Mouse (Mus musculus) layer of hippocampus, adult 2 months (tissue): Measurements from ENCODE around the gene Gpr35. TPM values are rescaled to one million over a fixed set of nuclear protein-coding genes. Genes with fewer than 3 reads are reported as not detected.
A peak's percentile ranks its signal among the peaks of the same experiment; 100 is the strongest.

Experiments used
- DNase-seq, 2 experiments: peaks; one replicate each; pipeline ENCODE4 v3.0.0; 2022; ENCODE audit warnings: low spot score in 2 of 2
- H3K27ac ChIP-seq: fragments of 200-600 bp; 2 replicates; pipeline ENCODE4 v1.8.1; 2022
- H3K4me3 ChIP-seq: fragments of 200-600 bp; 2 replicates; pipeline ENCODE4 v1.8.1; 2022; ENCODE audit warnings: mild to moderate bottlenecking
- CTCF ChIP-seq: fragments of 200-600 bp; conservative IDR thresholded peaks from 2 replicates; pipeline ENCODE4 v1.8.1; 2022; ENCODE audit warnings: antibody characterized with exemption, mild to moderate bottlenecking, moderate library complexity
- total RNA-seq, 2 experiments: library from RNA; stranded (reverse); gene quantifications; 2 replicates each; pipeline ENCODE4 v1.2.3; 2021

Gene Gpr35
- total RNA-seq, 2 experiments from 2014 or later = 0.12 to 0.33 TPM

GRCm38 (mm10) chr1:92912286-92912685 is 38.4 kb upstream of the Gpr35 start:
- no peak for DNase-seq
- H3K27ac ChIP-seq = no peak overlapping the region
- peak overlapping the region; percentile 91 for H3K4me3 ChIP-seq
- 0 out of 2 replicates have a peak, but pooled peaks have one; percentile 20 for TF ChIP-seq CTCF

GRCm38 (mm10) chr1:92914239-92914638 is 36.4 kb upstream of the Gpr35 start:
- DNase-seq = no peak
- TF ChIP-seq CTCF = no peak
- Histone ChIP-seq H3K27ac (no peak overlapping the region), H3K4me3 (no peak overlapping the region)

DNA sequence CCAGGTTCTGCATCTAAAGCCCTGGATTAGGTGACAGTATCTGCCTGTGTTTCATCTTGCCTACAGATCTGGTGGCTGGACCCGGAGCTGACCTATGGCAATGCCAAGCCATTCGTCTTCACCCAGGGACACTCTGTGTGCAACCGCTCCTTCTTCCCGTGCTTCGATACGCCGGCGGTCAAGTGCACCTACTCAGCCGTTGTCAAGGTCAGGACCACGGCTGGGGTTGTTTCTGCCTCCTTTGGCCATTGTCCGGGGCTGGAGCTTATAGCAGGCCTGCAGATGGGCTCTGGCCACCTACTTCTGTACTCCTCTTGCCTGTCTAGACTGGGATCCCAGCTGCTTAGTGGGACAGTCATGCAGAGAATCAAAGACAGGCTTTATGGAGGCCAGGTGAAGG is 35.7 kb upstream of the Gpr35 start:
- DNase-seq = no peak
- TF ChIP-seq CTCF = no peak
- no peak overlapping the region for H3K4me3 ChIP-seq
- H3K27ac ChIP-seq = no peak overlapping the region

- no peak overlapping the region for H3K27ac ChIP-seq
- no peak for DNase-seq
- no peak overlapping the region for H3K4me3 ChIP-seq
- TF ChIP-seq CTCF = no peak
Measured at GRCm38 (mm10) chr1:92916725-92917124, 33.9 kb upstream of the Gpr35 start.

DNA sequence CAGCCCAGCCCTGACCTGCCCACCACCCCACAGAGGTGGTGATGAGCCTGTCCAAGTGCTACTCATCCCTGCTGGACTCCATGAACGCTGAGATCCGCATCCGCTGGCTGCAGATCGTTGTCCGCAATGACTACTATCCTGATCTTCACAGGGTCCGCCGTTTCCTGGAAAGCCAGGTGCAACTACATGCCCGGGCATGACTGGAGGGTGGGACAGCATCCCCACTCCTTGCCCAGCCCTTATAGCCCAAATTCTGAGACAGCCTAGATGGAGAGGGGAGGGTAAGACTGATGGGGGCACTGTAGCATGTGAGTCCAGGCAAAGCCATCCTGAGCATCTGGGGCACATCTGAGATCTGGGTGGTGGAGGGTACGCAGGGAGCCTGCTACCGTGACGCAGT is 31.5 kb upstream of the Gpr35 start:
- Histone ChIP-seq H3K4me3 (no peak overlapping the region), H3K27ac (no peak overlapping the region)
- no peak for DNase-seq
- TF ChIP-seq CTCF = no peak

DNA sequence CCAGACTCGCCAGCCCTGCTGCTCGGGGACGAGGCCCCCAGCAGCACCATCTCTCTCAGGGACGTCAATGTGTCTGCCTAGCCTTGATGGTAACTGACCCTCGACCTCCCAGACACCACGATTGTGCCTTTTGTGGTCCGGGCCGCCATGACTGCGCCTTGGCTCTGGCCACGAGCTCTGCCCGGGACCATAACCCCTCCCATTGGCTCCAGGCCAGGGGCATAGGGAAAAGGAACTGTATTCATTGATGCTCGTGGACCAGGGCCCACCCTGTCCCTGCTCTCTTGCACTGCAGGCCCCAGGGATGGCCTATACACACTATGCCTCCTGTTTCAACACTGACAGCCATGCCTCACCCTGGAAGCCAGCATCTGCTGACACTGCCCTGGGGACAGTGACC is 30.9 kb upstream of the Gpr35 start:
- TF ChIP-seq CTCF = no peak
- Histone ChIP-seq H3K4me3 (no peak overlapping the region), H3K27ac (no peak overlapping the region)
- no peak for DNase-seq

GRCm38 (mm10) chr1:92920474-92921200 is 30.0 kb upstream of the Gpr35 start:
- Histone ChIP-seq H3K27ac (no peak overlapping the region), H3K4me3 (no peak overlapping the region)
- no peak for DNase-seq
- TF ChIP-seq CTCF = no peak

DNA sequence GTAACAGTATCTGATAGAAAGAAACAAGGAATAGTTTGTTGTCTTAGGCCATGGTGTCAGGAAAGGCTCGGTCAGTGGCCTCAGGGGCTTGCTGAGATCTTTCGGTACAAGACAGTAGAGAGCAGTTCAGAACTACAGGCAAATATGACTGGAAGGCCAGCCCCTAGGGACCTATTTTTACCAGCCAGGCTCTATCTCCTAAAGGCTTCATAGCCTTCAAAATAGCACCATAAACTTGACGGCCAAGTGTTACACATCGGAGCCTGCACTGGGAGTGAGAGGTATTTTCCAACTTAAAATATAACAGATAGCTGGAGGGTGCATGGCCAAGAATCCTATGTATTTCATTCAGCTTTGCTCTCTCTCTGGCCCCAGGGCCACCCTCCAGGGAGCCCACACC is 29.2 kb upstream of the Gpr35 start:
- DNase-seq = no peak
- no peak for TF ChIP-seq CTCF
- H3K4me3 ChIP-seq = no peak overlapping the region
- H3K27ac ChIP-seq = no peak overlapping the region

GRCm38 (mm10) chr1:92930171-92930706 is 20.4 kb upstream of the Gpr35 start:
- DNase-seq = no peak
- H3K27ac ChIP-seq = no peak overlapping the region
- H3K4me3 ChIP-seq = no peak overlapping the region
- no peak for TF ChIP-seq CTCF

DNA sequence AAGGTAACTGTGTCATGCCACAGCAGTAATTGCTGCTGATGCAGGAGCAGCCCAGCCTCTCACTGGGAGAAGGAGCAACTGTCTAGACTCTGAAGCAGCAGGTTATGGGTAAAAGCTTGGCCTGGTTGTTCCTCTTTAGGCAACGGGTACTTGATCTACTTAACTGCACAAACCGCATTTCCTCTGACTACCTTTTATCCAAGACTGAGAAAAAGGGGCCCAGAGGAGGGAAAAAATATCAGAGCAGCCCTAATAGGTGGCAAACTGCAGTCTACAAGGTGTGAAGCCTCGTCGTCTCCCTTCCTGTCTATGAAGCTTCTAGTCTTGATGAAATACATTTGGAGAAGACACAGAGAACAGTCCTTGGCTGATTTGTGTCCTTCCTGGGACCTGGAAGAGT is 17.1 kb upstream of the Gpr35 start:
- Histone ChIP-seq H3K4me3 (peak overlapping the region; percentile 75), H3K27ac (peak overlapping the region; percentile 97)
- DNase-seq = no peak
- TF ChIP-seq CTCF = no peak

DNA sequence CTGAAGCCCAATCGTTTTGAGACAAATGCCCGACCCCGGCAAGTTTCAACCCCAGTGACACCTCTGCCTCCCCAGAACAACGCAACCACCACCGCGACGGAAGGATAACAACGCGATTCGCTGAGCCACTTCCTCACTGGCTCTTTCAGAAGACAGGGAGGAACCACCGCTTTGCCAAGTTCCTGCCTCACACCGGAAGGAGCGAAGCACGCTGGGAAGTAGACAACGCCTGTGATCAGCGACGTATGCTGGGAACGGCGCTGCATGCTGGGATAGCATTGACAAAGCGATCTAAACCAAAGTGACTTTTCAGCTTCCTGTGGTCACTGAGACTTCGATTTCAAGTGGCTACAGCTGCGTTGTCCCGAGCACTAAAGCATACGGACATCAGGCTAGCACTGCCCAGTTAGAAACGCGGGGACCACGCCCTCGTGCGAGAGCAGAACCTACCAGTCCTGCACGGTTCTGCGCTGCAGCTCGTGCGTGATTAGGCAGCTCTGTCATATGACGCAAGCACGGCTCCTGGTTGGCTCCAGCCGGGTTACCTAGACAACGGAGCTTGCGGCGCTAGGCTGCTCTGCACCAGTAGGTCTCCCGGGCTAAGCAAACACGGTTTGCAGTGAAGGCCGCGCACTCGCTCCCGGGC is 16.4 kb upstream of the Gpr35 start, which contains the start of gene Capn10:
Gene Capn10, plus strand, starts transcription at position 195 of the 646 bp plus-strand sequence.
- DNase-seq = peak; percentile 93 to 97
- peak within 1 kb of the TSS; percentile 75 for H3K4me3 ChIP-seq
- H3K27ac ChIP-seq = peak within 1 kb of the TSS; percentile 97
- no peak; the same call in 1 of the 2 replicates for TF ChIP-seq CTCF

GRCm38 (mm10) chr1:92935054-92935962 is 15.4 kb upstream of the Gpr35 start:
- H3K27ac ChIP-seq = peak overlapping the region; percentile 97
- TF ChIP-seq CTCF = no peak
- no peak for DNase-seq
- H3K4me3 ChIP-seq = peak overlapping the region; percentile 75

GRCm38 (mm10) chr1:92935977-92936376 is 14.7 kb upstream of the Gpr35 start:
- H3K4me3 ChIP-seq = peak overlapping the region; percentile 75
- H3K27ac ChIP-seq = no peak overlapping the region
- DNase-seq = no peak
- peak; percentile 53 for TF ChIP-seq CTCF
